Mouse (Mus musculus) cerebellum, adult 2 months (tissue): Measurements from ENCODE around the gene Acyp2. TPM values are rescaled to one million over a fixed set of nuclear protein-coding genes. Genes with fewer than 3 reads are reported as not detected.
A peak's percentile ranks its signal among the peaks of the same experiment; 100 is the strongest.

ENCODE experiments used
- DNase-seq, 2 experiments: peaks; one replicate each; pipeline ENCODE4 v3.0.0; 2021
- H3K27ac ChIP-seq: fragments of 200-500 bp; 2 replicates; pipeline ENCODE4 v1.5.1; 2012; ENCODE audit warnings: low read length, control low read depth, inconsistent platforms; ENCODE audit not compliant: insufficient read depth
- H3K27me3 ChIP-seq: fragments of 200-500 bp; 2 replicates; pipeline ENCODE4 v1.6.1; 2012; ENCODE audit warnings: inconsistent platforms, mild to moderate bottlenecking, low read length, moderate library complexity; ENCODE audit not compliant: control insufficient read depth, insufficient read depth
- H3K4me1 ChIP-seq: fragments of 200-500 bp; 2 replicates; pipeline ENCODE4 v1.6.1; 2011; ENCODE audit warnings: low read length; ENCODE audit not compliant: control insufficient read depth, insufficient read depth
- H3K4me3 ChIP-seq: fragments of 200-500 bp; replicated peaks from 2 replicates; pipeline ENCODE3; 2011; ENCODE audit warnings: mild to moderate bottlenecking, low read depth, low read length, control low read depth; ENCODE audit not compliant: insufficient read depth
- CTCF ChIP-seq: fragments of 200-500 bp; IDR thresholded peaks from 2 replicates; pipeline ENCODE4 v1.5.1; 2011; ENCODE audit warnings: low read depth, mild to moderate bottlenecking, control low read depth, low read length, moderate library complexity, borderline replicate concordance; ENCODE audit not compliant: insufficient read depth
- POLR2A ChIP-seq: fragments of 200-500 bp; IDR thresholded peaks from 2 replicates; pipeline ENCODE4 v1.6.1; 2011; ENCODE audit warnings: low read length, control low read depth, borderline replicate concordance; ENCODE audit not compliant: insufficient read depth
- WGBS: fragments of 180-500 bp; shearing (Covaris S2); methylation state at CpG from one replicate; pipeline ENCODE4 v1.1.7; 2018; 5-methylcytosine and 5-hydroxymethylcytosine counted together
- polyA plus RNA-seq: library from polyadenylated mRNA; depleted of rRNA; stranded (reverse); fragments of >200 nt; gene quantifications from 2 replicates; pipeline ENCODE4 v1.2.3, GENCODE M21; 2012

Gene Acyp2
- polyA plus RNA-seq, 1 experiment = 75.2 TPM

GRCm38 (mm10) chr11:30570568-30570967 lies 78.8 kb downstream of the Acyp2 start:
- H3K27ac ChIP-seq = no peak overlapping the region
- H3K4me3 ChIP-seq = no peak overlapping the region
- no peaks in the 10 kb centered on the region for H3K27me3 ChIP-seq
- no peak for TF ChIP-seq CTCF
- no peak for TF ChIP-seq POLR2A
- no peak for DNase-seq
- no peaks in the 10 kb centered on the region for H3K4me1 ChIP-seq
- WGBS = 94% methylated on average over 3 of the region's 3 CpGs

- 100% methylated on average over 1 of the region's 1 CpGs for WGBS
These were observed 89.2 kb downstream of the Acyp2 start for GRCm38 (mm10) chr11:30560215-30560614.

GRCm38 (mm10) chr11:30553408-30553807 lies 96.0 kb downstream of the Acyp2 start:
- H3K4me3 ChIP-seq = no peak overlapping the region
- DNase-seq = peak in 1 of 2 experiments; percentile 56
- no peak overlapping the region for H3K27ac ChIP-seq
- TF ChIP-seq CTCF = no peak
- TF ChIP-seq POLR2A = no peak
- 46% methylated on average over 1 of the region's 1 CpGs for WGBS
- no peaks in the 10 kb centered on the region for H3K27me3 ChIP-seq
- H3K4me1 ChIP-seq = no peaks in the 10 kb centered on the region; the same call in 1 of the 2 replicates

More at GRCm38 (mm10) chr11:30560215-30560614, 89.2 kb downstream of the Acyp2 start:
- Histone ChIP-seq H3K27me3 (no peaks in the 10 kb centered on the region), H3K4me1 (no peaks in the 10 kb centered on the region), H3K4me3 (no peak overlapping the region), H3K27ac (no peak overlapping the region)
- no peak for TF ChIP-seq POLR2A
- TF ChIP-seq CTCF = no peak
- no peak for DNase-seq

- 82% methylated on average over 2 of the region's 2 CpGs for WGBS
These were observed 132.3 kb downstream of the Acyp2 start for GRCm38 (mm10) chr11:30517133-30517532.

GRCm38 (mm10) chr11:30508178-30508577 lies 141.2 kb downstream of the Acyp2 start:
- WGBS = 13% methylated on average over 4 of the region's 4 CpGs
- Histone ChIP-seq H3K4me1 (no peaks in the 10 kb centered on the region; the same call in 1 of the 2 replicates), H3K27ac (no peak overlapping the region), H3K27me3 (no peaks in the 10 kb centered on the region), H3K4me3 (no peak overlapping the region)
- DNase-seq = peak; percentile 33 to 84
- TF ChIP-seq POLR2A = no peak

More at GRCm38 (mm10) chr11:30517133-30517532, 132.3 kb downstream of the Acyp2 start:
- no peak for DNase-seq
- no peaks in the 10 kb centered on the region for H3K27me3 ChIP-seq
- H3K4me3 ChIP-seq = no peak overlapping the region
- H3K27ac ChIP-seq = no peak overlapping the region
- H3K4me1 ChIP-seq = no peaks in the 10 kb centered on the region
- no peak for TF ChIP-seq POLR2A
- no peak for TF ChIP-seq CTCF

- WGBS = 17% methylated on average over 3 of the region's 3 CpGs
- Histone ChIP-seq H3K27ac (no peak overlapping the region), H3K4me1 (no peaks in the 10 kb centered on the region), H3K4me3 (no peak overlapping the region), H3K27me3 (no peaks in the 10 kb centered on the region)
- DNase-seq = no peak
- no peak for TF ChIP-seq CTCF
- no peak for TF ChIP-seq POLR2A
These were observed 150.5 kb downstream of the Acyp2 start for GRCm38 (mm10) chr11:30498738-30499355.

- H3K4me3 ChIP-seq = no peak overlapping the region
- no peaks in the 10 kb centered on the region for H3K27me3 ChIP-seq
- H3K27ac ChIP-seq = no peak overlapping the region
- no peak for DNase-seq
- TF ChIP-seq POLR2A (no peak), CTCF (no peak)
- no peaks in the 10 kb centered on the region for H3K4me1 ChIP-seq
- WGBS = 61% methylated on average over 2 of the region's 2 CpGs
These were observed 152.2 kb downstream of the Acyp2 start for GRCm38 (mm10) chr11:30497151-30497550.

GRCm38 (mm10) chr11:30491515-30492260 lies 157.7 kb downstream of the Acyp2 start:
- Histone ChIP-seq H3K27me3 (no peaks in the 10 kb centered on the region), H3K27ac (no peak overlapping the region), H3K4me3 (no peak overlapping the region), H3K4me1 (no peaks in the 10 kb centered on the region)
- TF ChIP-seq POLR2A (no peak), CTCF (no peak)
- DNase-seq = no peak
